Mouse (Mus musculus): ENCODE measurements around the gene Tlx2. TPM values are rescaled to one million over a fixed set of nuclear protein-coding genes. Genes with fewer than 3 reads are reported as not detected.
A peak's percentile ranks its signal among the peaks of the same experiment; 100 is the strongest.

The Tlx2 gene
- polyA plus RNA-seq, 1 experiment from 2014 or later, result 0.79 TPM

- no peak overlapping the region for H3K27ac ChIP-seq (ENCODE audit: low read length)
- no peaks in the 10 kb centered on the region for H3K36me3 ChIP-seq (ENCODE audit: control insufficient read depth, insufficient read depth, low read length)
- no peak overlapping the region for H3K4me2 ChIP-seq (ENCODE audit: low read depth, low read length)
- H3K27me3 ChIP-seq (ENCODE audit: control insufficient read depth, insufficient read depth, low read depth, low read length), result peaks cover 97% of the 10 kb centered on the region
- peaks cover 2% of the 10 kb centered on the region; the same call in 1 of the 2 replicates for H3K4me1 ChIP-seq (replicated peaks; ENCODE audit: control insufficient read depth, insufficient read depth, low read length)
- no peak overlapping the region for H3K4me3 ChIP-seq (ENCODE audit: low read length)
- no peak for ATAC-seq (ENCODE audit: low read depth)
- no peak overlapping the region for H3K9ac ChIP-seq (ENCODE audit: low read length)
- no peaks in the 10 kb centered on the region for H3K9me3 ChIP-seq (ENCODE audit: control insufficient read depth, low read length)
- 26% methylated on average over 6 of the region's 6 CpGs for WGBS
Observed at GRCm38 (mm10) chr6:83066441-83066840, 3.7 kb downstream of the Tlx2 start.

- WGBS, result 30% methylated on average over 8 of the region's 8 CpGs
- Histone ChIP-seq H3K27ac (ENCODE audit: low read length) (no peak overlapping the region), H3K36me3 (ENCODE audit: control insufficient read depth, insufficient read depth, low read length) (no peaks in the 10 kb centered on the region), H3K9me3 (ENCODE audit: control insufficient read depth, low read length) (no peaks in the 10 kb centered on the region), H3K9ac (ENCODE audit: low read length) (no peak overlapping the region), H3K27me3 (ENCODE audit: control insufficient read depth, insufficient read depth, low read depth, low read length) (peaks cover 92% of the 10 kb centered on the region), H3K4me1 (replicated peaks; ENCODE audit: control insufficient read depth, insufficient read depth, low read length) (no peaks in the 10 kb centered on the region; the same call in 1 of the 2 replicates), H3K4me2 (ENCODE audit: low read depth, low read length) (no peak overlapping the region), H3K4me3 (ENCODE audit: low read length) (no peak overlapping the region)
- no peak for ATAC-seq (ENCODE audit: low read depth)
Observed at GRCm38 (mm10) chr6:83065995-83066394, 4.1 kb downstream of the Tlx2 start.

- Histone ChIP-seq H3K9me3 (ENCODE audit: control insufficient read depth, low read length) (no peaks in the 10 kb centered on the region), H3K4me2 (ENCODE audit: low read depth, low read length) (no peak overlapping the region)
- no peak for ATAC-seq (ENCODE audit: low read depth)
Observed at GRCm38 (mm10) chr6:83058725-83059124, 11.4 kb downstream of the Tlx2 start.

GRCm38 (mm10) chr6:83057790-83058189 is 12.3 kb downstream of the Tlx2 start, which contains the start of gene Dqx1:
TSS of gene Dqx1 (plus strand) at chr6:83057844.
- 34% methylated on average over 3 of the region's 3 CpGs for WGBS

More at GRCm38 (mm10) chr6:83058725-83059124, 11.4 kb downstream of the Tlx2 start:
- 72% methylated on average over 2 of the region's 2 CpGs for WGBS
- H3K27ac ChIP-seq (ENCODE audit: low read length), result no peak overlapping the region
- H3K4me1 ChIP-seq (replicated peaks; ENCODE audit: control insufficient read depth, insufficient read depth, low read length), result peaks cover 10% of the 10 kb centered on the region
- H3K27me3 ChIP-seq (ENCODE audit: control insufficient read depth, insufficient read depth, low read depth, low read length), result peaks cover 20% of the 10 kb centered on the region
- peaks cover 5% of the 10 kb centered on the region for H3K36me3 ChIP-seq (ENCODE audit: control insufficient read depth, insufficient read depth, low read length)
- H3K4me3 ChIP-seq (ENCODE audit: low read length), result no peak overlapping the region
- H3K9ac ChIP-seq (ENCODE audit: low read length), result no peak overlapping the region

GRCm38 (mm10) chr6:83054871-83055431 is 15.1 kb downstream of the Tlx2 start, which contains the start of gene Htra2:
TSS of gene Htra2 (minus strand) at chr6:83055273.
- Histone ChIP-seq H3K36me3 (ENCODE audit: control insufficient read depth, insufficient read depth, low read length) (peaks cover 19% of the 10 kb centered on the region), H3K27ac (ENCODE audit: low read length) (peak within 1 kb of the TSS; percentile 87), H3K4me1 (replicated peaks; ENCODE audit: control insufficient read depth, insufficient read depth, low read length) (peaks cover 22% of the 10 kb centered on the region), H3K4me3 (ENCODE audit: low read length) (peak within 1 kb of the TSS; percentile 75), H3K9ac (ENCODE audit: low read length) (peak within 1 kb of the TSS; percentile 92), H3K4me2 (ENCODE audit: low read depth, low read length) (peak within 1 kb of the TSS; percentile 95), H3K27me3 (ENCODE audit: control insufficient read depth, insufficient read depth, low read depth, low read length) (no peaks in the 10 kb centered on the region), H3K9me3 (ENCODE audit: control insufficient read depth, low read length) (no peaks in the 10 kb centered on the region)
- ATAC-seq (ENCODE audit: low read depth), result peak; percentile 37
- whole genome bisulfite sequencing, result under 1% methylated on average over 46 of the region's 50 CpGs

More at GRCm38 (mm10) chr6:83057790-83058189, 12.3 kb downstream of the Tlx2 start, which contains the start of gene Dqx1:
- no peak within 1 kb of the TSS for H3K9ac ChIP-seq (ENCODE audit: low read length)
- H3K27ac ChIP-seq (ENCODE audit: low read length), result no peak within 1 kb of the TSS
- H3K36me3 ChIP-seq (ENCODE audit: control insufficient read depth, insufficient read depth, low read length), result peaks cover 5% of the 10 kb centered on the region
- peaks cover 11% of the 10 kb centered on the region for H3K27me3 ChIP-seq (ENCODE audit: control insufficient read depth, insufficient read depth, low read depth, low read length)
- no peak within 1 kb of the TSS for H3K4me3 ChIP-seq (ENCODE audit: low read length)
- H3K4me1 ChIP-seq (replicated peaks; ENCODE audit: control insufficient read depth, insufficient read depth, low read length), result peaks cover 17% of the 10 kb centered on the region
- no peak within 1 kb of the TSS for H3K4me2 ChIP-seq (ENCODE audit: low read depth, low read length)
- H3K9me3 ChIP-seq (ENCODE audit: control insufficient read depth, low read length), result no peaks in the 10 kb centered on the region
- ATAC-seq (ENCODE audit: low read depth), result 0 out of 2 replicates have a peak, but pooled peaks have one; percentile 1

- H3K27me3 ChIP-seq (ENCODE audit: control insufficient read depth, insufficient read depth, low read depth, low read length), result no peaks in the 10 kb centered on the region
- under 1% methylated on average over 59 of the region's 64 CpGs for whole genome bisulfite sequencing
- H3K36me3 ChIP-seq (ENCODE audit: control insufficient read depth, insufficient read depth, low read length), result peaks cover 19% of the 10 kb centered on the region
- ATAC-seq (ENCODE audit: low read depth), result peak; percentile 98
- H3K4me3 ChIP-seq (ENCODE audit: low read length), result peak within 1 kb of the TSS; percentile 75
- peak within 1 kb of the TSS; percentile 87 for H3K27ac ChIP-seq (ENCODE audit: low read length)
- H3K9ac ChIP-seq (ENCODE audit: low read length), result peak within 1 kb of the TSS; percentile 92
- H3K4me2 ChIP-seq (ENCODE audit: low read depth, low read length), result peak within 1 kb of the TSS; percentile 95
- no peaks in the 10 kb centered on the region for H3K9me3 ChIP-seq (ENCODE audit: control insufficient read depth, low read length)
- peaks cover 22% of the 10 kb centered on the region for H3K4me1 ChIP-seq (replicated peaks; ENCODE audit: control insufficient read depth, insufficient read depth, low read length)
Observed at GRCm38 (mm10) chr6:83054074-83054851, 15.8 kb downstream of the Tlx2 start, which contains the start of gene Aup1. TSS of gene Aup1 (plus strand) at chr6:83054521.

- Histone ChIP-seq H3K9ac (ENCODE audit: low read length) (peak overlapping the region; percentile 92), H3K4me2 (ENCODE audit: low read depth, low read length) (peak overlapping the region; percentile 95), H3K27me3 (ENCODE audit: control insufficient read depth, insufficient read depth, low read depth, low read length) (no peaks in the 10 kb centered on the region), H3K9me3 (ENCODE audit: control insufficient read depth, low read length) (no peaks in the 10 kb centered on the region), H3K4me3 (ENCODE audit: low read length) (peak overlapping the region; percentile 75), H3K4me1 (replicated peaks; ENCODE audit: control insufficient read depth, insufficient read depth, low read length) (peaks cover 22% of the 10 kb centered on the region), H3K27ac (ENCODE audit: low read length) (peak overlapping the region; percentile 62), H3K36me3 (ENCODE audit: control insufficient read depth, insufficient read depth, low read length) (peaks cover 19% of the 10 kb centered on the region)
- 0 out of 2 replicates have a peak, but pooled peaks have one; percentile 2 for ATAC-seq (ENCODE audit: low read depth)
- 1% methylated on average over 26 of the region's 26 CpGs for WGBS
Observed at GRCm38 (mm10) chr6:83053136-83053960, 16.7 kb downstream of the Tlx2 start.

- Histone ChIP-seq H3K27me3 (ENCODE audit: control insufficient read depth, insufficient read depth, low read depth, low read length) (no peaks in the 10 kb centered on the region), H3K4me2 (ENCODE audit: low read depth, low read length) (no peak overlapping the region), H3K9ac (ENCODE audit: low read length) (no peak overlapping the region), H3K4me3 (ENCODE audit: low read length) (no peak overlapping the region), H3K27ac (ENCODE audit: low read length) (no peak overlapping the region), H3K4me1 (replicated peaks; ENCODE audit: control insufficient read depth, insufficient read depth, low read length) (peaks cover 12% of the 10 kb centered on the region), H3K9me3 (ENCODE audit: control insufficient read depth, low read length) (no peaks in the 10 kb centered on the region), H3K36me3 (ENCODE audit: control insufficient read depth, insufficient read depth, low read length) (peaks cover 14% of the 10 kb centered on the region)
- ATAC-seq (ENCODE audit: low read depth), result no peak
- 65% methylated on average over 10 of the region's 10 CpGs for whole genome bisulfite sequencing
Observed at GRCm38 (mm10) chr6:83049367-83049766, 20.7 kb downstream of the Tlx2 start.

All from lung, embryonic 16.5 days (tissue).